Mouse (Mus musculus) ES-Bruce4 (cell line): ENCODE measurements around the gene Clta. TPM values are rescaled to one million over a fixed set of nuclear protein-coding genes. Genes with fewer than 3 reads are reported as not detected.

Experiments
- H3K27ac ChIP-seq: 2 replicates; pipeline ENCODE4 v1.5.1; 2012; ENCODE audit warnings: low read length, inconsistent platforms; ENCODE audit not compliant: insufficient read depth
- H3K27me3 ChIP-seq: 2 replicates; pipeline ENCODE4 v1.6.1; 2012; ENCODE audit warnings: mild to moderate bottlenecking, low read length, inconsistent platforms; ENCODE audit not compliant: control insufficient read depth, poor library complexity, insufficient read depth, severe bottlenecking
- H3K36me3 ChIP-seq: 2 replicates; pipeline ENCODE4 v1.6.1; 2012; ENCODE audit warnings: inconsistent platforms, mild to moderate bottlenecking, low read length, moderate library complexity; ENCODE audit not compliant: control insufficient read depth, poor library complexity, insufficient read depth, severe bottlenecking
- H3K4me1 ChIP-seq: one replicate; pipeline ENCODE4 v1.8.1; 2011; ENCODE audit warnings: low read length; ENCODE audit not compliant: control insufficient read depth, insufficient read depth
- H3K4me3 ChIP-seq: 2 replicates; pipeline ENCODE4 v1.5.1; 2011; ENCODE audit warnings: low read depth, mild to moderate bottlenecking, low read length
- H3K9ac ChIP-seq: 2 replicates; pipeline ENCODE4 v1.6.1; 2012; ENCODE audit warnings: low read depth, mild to moderate bottlenecking, inconsistent platforms; ENCODE audit not compliant: poor library complexity, severe bottlenecking
- H3K9me3 ChIP-seq: replicated peaks from 2 replicates; pipeline ENCODE4 v1.6.1; 2012; ENCODE audit warnings: mild to moderate bottlenecking, low read length, inconsistent platforms; ENCODE audit not compliant: control insufficient read depth, poor library complexity, insufficient read depth, severe bottlenecking
- CTCF ChIP-seq: IDR thresholded peaks from one replicate; pipeline ENCODE4 v1.8.1; 2011; ENCODE audit warnings: low read depth, low read length
- EP300 ChIP-seq: IDR thresholded peaks from 2 replicates; pipeline ENCODE4 v1.6.1; 2011; ENCODE audit warnings: low read depth, low read length; ENCODE audit not compliant: insufficient read depth
- POLR2A ChIP-seq: IDR thresholded peaks from one replicate; pipeline ENCODE4 v1.8.1; 2011; ENCODE audit warnings: low read length; ENCODE audit not compliant: insufficient read depth
- polyA plus RNA-seq: library from polyadenylated mRNA; stranded (reverse); fragments of >200 nt; gene quantifications from 2 replicates; pipeline ENCODE4 v1.2.4, GENCODE M21; 2011; ENCODE audit warnings: low read depth; ENCODE audit not compliant: missing spikeins, insufficient read depth, insufficient read length

Gene Clta
- polyA plus RNA-seq, 1 experiment = 277 TPM

GRCm38 (mm10) chr4:43994342-43994741, 9.9 kb upstream of the Clta start:
- H3K36me3 ChIP-seq = no peaks in the 10 kb centered on the region
- no peaks in the 10 kb centered on the region for H3K9me3 ChIP-seq
- TF ChIP-seq CTCF (no peak), POLR2A (no peak), EP300 (no peak)
- no peak overlapping the region for H3K9ac ChIP-seq
- no peaks in the 10 kb centered on the region for H3K27me3 ChIP-seq
- no peak overlapping the region for H3K27ac ChIP-seq
- no peaks in the 10 kb centered on the region for H3K4me1 ChIP-seq
- no peak overlapping the region for H3K4me3 ChIP-seq

GRCm38 (mm10) chr4:44003622-44004021, 630 bp upstream of the Clta start:
- Histone ChIP-seq H3K27me3 (no peaks in the 10 kb centered on the region), H3K36me3 (no peaks in the 10 kb centered on the region), H3K27ac (no peak overlapping the region), H3K9ac (peak overlapping the region; percentile 47; the same call in 1 of the 2 replicates), H3K4me1 (no peaks in the 10 kb centered on the region), H3K4me3 (peak overlapping the region; percentile 77), H3K9me3 (no peaks in the 10 kb centered on the region)
- TF ChIP-seq CTCF (no peak), EP300 (no peak), POLR2A (peak; percentile 37)

- TF ChIP-seq CTCF (no peak), EP300 (no peak), POLR2A (no peak)
- H3K9me3 ChIP-seq = no peaks in the 10 kb centered on the region
- H3K27ac ChIP-seq = no peak overlapping the region
- no peak overlapping the region for H3K9ac ChIP-seq
- no peak overlapping the region for H3K4me3 ChIP-seq
- no peaks in the 10 kb centered on the region for H3K27me3 ChIP-seq
- no peaks in the 10 kb centered on the region for H3K36me3 ChIP-seq
- no peaks in the 10 kb centered on the region for H3K4me1 ChIP-seq
These were observed 564 bp downstream of the Clta start for GRCm38 (mm10) chr4:44004623-44005409.

GRCm38 (mm10) chr4:44010176-44010575, 5.9 kb downstream of the Clta start:
- no peak overlapping the region for H3K4me3 ChIP-seq
- H3K9ac ChIP-seq = no peak overlapping the region

GRCm38 (mm10) chr4:44010893-44011292, 6.6 kb downstream of the Clta start:
- Histone ChIP-seq H3K36me3 (peaks cover 15% of the 10 kb centered on the region), H3K27me3 (no peaks in the 10 kb centered on the region)

More at GRCm38 (mm10) chr4:44010176-44010575, 5.9 kb downstream of the Clta start:
- no peaks in the 10 kb centered on the region for H3K9me3 ChIP-seq
- TF ChIP-seq EP300 (no peak), CTCF (no peak), POLR2A (no peak)
- no peaks in the 10 kb centered on the region for H3K27me3 ChIP-seq
- H3K36me3 ChIP-seq = peaks cover 15% of the 10 kb centered on the region
- H3K27ac ChIP-seq = no peak overlapping the region
- H3K4me1 ChIP-seq = peaks cover 2% of the 10 kb centered on the region

GRCm38 (mm10) chr4:44011799-44012198, 7.5 kb downstream of the Clta start:
- peak overlapping the region; percentile 45 for H3K27ac ChIP-seq
- TF ChIP-seq CTCF (no peak), EP300 (no peak), POLR2A (no peak)
- H3K36me3 ChIP-seq = peaks cover 18% of the 10 kb centered on the region
- H3K9me3 ChIP-seq = no peaks in the 10 kb centered on the region
- peaks cover 2% of the 10 kb centered on the region for H3K4me1 ChIP-seq
- H3K9ac ChIP-seq = peak overlapping the region; percentile 92
- H3K4me3 ChIP-seq = peak overlapping the region; percentile 89
- H3K27me3 ChIP-seq = no peaks in the 10 kb centered on the region

More at GRCm38 (mm10) chr4:44010893-44011292, 6.6 kb downstream of the Clta start:
- Histone ChIP-seq H3K9me3 (no peaks in the 10 kb centered on the region), H3K27ac (no peak overlapping the region), H3K4me1 (peaks cover 2% of the 10 kb centered on the region), H3K9ac (peak overlapping the region; percentile 48), H3K4me3 (peak overlapping the region; percentile 48; the same call in 1 of the 2 replicates)
- TF ChIP-seq POLR2A = no peak
- TF ChIP-seq CTCF = no peak
- TF ChIP-seq EP300 = no peak
